Mouse (Mus musculus) left cerebral cortex, adult 8-10 months (tissue): ENCODE results near the gene Xbp1. TPM values are rescaled to one million over a fixed set of nuclear protein-coding genes. Genes with fewer than 3 reads are reported as not detected.

Experiments
- DNase-seq, 2 experiments: peaks; one replicate each; pipeline ENCODE4 v3.0.0; 2022; ENCODE audit warnings: low spot score in 2 of 2
- total RNA-seq, 4 experiments: library from RNA; stranded (reverse); gene quantifications; 2 replicates each; pipeline ENCODE4 v1.2.4; 2022

Gene Xbp1
- total RNA-seq, 4 experiments from 2014 or later: 78.5 to 83.1 (median 80.7) TPM

- DNase-seq: no peak
Measured at GRCm38 (mm10) chr11:5566506-5566905, 46.0 kb downstream of the Xbp1 start.

- DNase-seq: no peak
Measured at GRCm38 (mm10) chr11:5567654-5568053, 47.2 kb downstream of the Xbp1 start.

- DNase-seq: no peak
Measured at GRCm38 (mm10) chr11:5568082-5568481, 47.6 kb downstream of the Xbp1 start.

GRCm38 (mm10) chr11:5569474-5569873, 49.0 kb downstream of the Xbp1 start, which contains the start of gene Ankrd36:
TSS of gene Ankrd36 (plus strand) at chr11:5569684.
- DNase-seq: no peak

GRCm38 (mm10) chr11:5571856-5572255, 51.4 kb downstream of the Xbp1 start:
- no peak for DNase-seq

- DNase-seq: no peak
Measured at GRCm38 (mm10) chr11:5573821-5574220, 53.4 kb downstream of the Xbp1 start.

GRCm38 (mm10) chr11:5575046-5575445, 54.6 kb downstream of the Xbp1 start:
- no peak for DNase-seq

Other genes with a start within 250 kb of the Xbp1 start
- 10 to 100 TPM; 19.3 to 22.0 (median 20.4) TPM for gene Znrf3, start 75.8 kb upstream of the Xbp1 start, total RNA-seq
- 10 to 100 TPM; 13.0 to 15.0 (median 13.2) TPM for gene Ccdc117, start 21.5 kb downstream of the Xbp1 start, total RNA-seq
- gene Ankrd36, start 49.0 kb downstream of the Xbp1 start, total RNA-seq: not detected
- 10 to 100 TPM; 58.0 to 65.8 (median 61.4) TPM for gene Mrps24, start 195.0 kb downstream of the Xbp1 start, total RNA-seq
- 10 to 100 TPM; 71.7 to 74.7 (median 73.3) TPM for gene Urgcp, start 241.7 kb downstream of the Xbp1 start, total RNA-seq